Comparison of ENCODE assay signal across 12 mouse cellular contexts in the genomic region with DNA sequence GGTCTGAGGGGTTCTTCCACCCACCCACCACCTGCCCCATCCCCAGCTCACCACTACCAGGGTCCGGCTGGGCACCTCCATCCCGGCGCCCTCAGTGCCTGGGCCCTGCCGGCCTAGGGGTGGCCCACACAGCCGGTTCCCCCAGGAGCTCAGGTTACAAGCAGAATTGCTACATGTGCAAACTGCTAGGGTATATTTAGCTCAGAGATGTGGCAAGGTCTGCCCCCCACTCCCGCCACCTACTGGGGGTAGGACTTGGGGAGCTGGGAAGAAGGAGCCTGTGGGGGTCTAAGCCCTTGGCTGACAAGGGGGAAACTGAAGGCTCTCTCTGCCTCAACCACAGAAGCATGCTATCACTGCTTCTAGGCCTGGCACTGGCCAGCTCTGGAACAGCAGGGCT. TPM values are rescaled to one million over a fixed set of nuclear protein-coding genes. Genes with fewer than 3 reads are reported as not detected.
DNase-seq lines count a peak whose midpoint lies in the region; ATAC-seq lines count a peak whose summit lies in the region.
"Had no signal": no experiment of that assay in that cellular context is flagged by ENCODE, and none has a peak within 500 bp of the region (broad histone marks: within the 10 kb centered on the region; RNA-seq: fewer than 3 reads in every experiment).

No protein-coding gene starts in this region.

- no peak overlapping the region for H3K4me3 ChIP-seq in hindbrain, embryonic 10.5 days
- H3K4me3 ChIP-seq in hindbrain, embryonic 14.5 days (replicated peaks; ENCODE audit: low read length): no peak overlapping the region

- peaks cover 45% of the 10 kb centered on the region for H3K36me3 ChIP-seq in hindbrain, embryonic 10.5 days
- peaks cover 56% of the 10 kb centered on the region for H3K36me3 ChIP-seq in hindbrain, embryonic 14.5 days (replicated peaks; ENCODE audit: control insufficient read depth, insufficient read depth)

- no peak for DNase-seq in hindbrain, embryonic 10.5 days (ENCODE audit: low spot score)
- DNase-seq in hindbrain, embryonic 14.5 days (ENCODE audit: low spot score): no peak
- DNase-seq in right cerebral cortex, postnatal 14 days: peak; percentile 5
- DNase-seq in right cerebral cortex, postnatal 4 days: no peak
- peak; percentile 36 to 45 for DNase-seq in gastrocnemius, postnatal 36 days
- DNase-seq in skeletal muscle tissue, adult 2 months (ENCODE audit: low read depth, low spot score): peak; percentile 81
- DNase-seq in adrenal gland, adult (ENCODE audit: inconsistent age in 2 of 2, low spot score in 1 of 2): no peak
- no peak for DNase-seq in left cerebral cortex, postnatal 10 days (ENCODE audit: extremely low spot score in 1 of 2, low spot score in 2 of 2)
- DNase-seq: cerebellum, postnatal 36 days; kidney, adult 9 months had no signal

- 70% methylated on average over 6 of the region's 6 CpGs for WGBS in hindbrain, embryonic 10.5 days
- 70% methylated on average over 6 of the region's 6 CpGs for WGBS in hindbrain, embryonic 14.5 days

- intact Hi-C loops in gastrocnemius, postnatal 36 days (cut with DNase I): no loop called here
- intact Hi-C loops in left cerebral cortex, postnatal 10 days (cut with DNase I): no loop called here

- no peak overlapping the region for H3K4me2 ChIP-seq in hindbrain, embryonic 14.5 days (replicated peaks)

- no peak overlapping the region for H3K9ac ChIP-seq in hindbrain, embryonic 14.5 days

- peaks cover 53% of the 10 kb centered on the region for H3K4me1 ChIP-seq in hindbrain, embryonic 10.5 days (replicated peaks)
- peaks cover 28% of the 10 kb centered on the region for H3K4me1 ChIP-seq in hindbrain, embryonic 14.5 days (replicated peaks; ENCODE audit: control insufficient read depth, insufficient read depth, low read length)

- H3K9me3 ChIP-seq in hindbrain, embryonic 10.5 days: no peaks in the 10 kb centered on the region
- H3K9me3 ChIP-seq in hindbrain, embryonic 14.5 days (ENCODE audit: control insufficient read depth, low read length): no peaks in the 10 kb centered on the region

- peaks cover 23% of the 10 kb centered on the region for H3K27me3 ChIP-seq in hindbrain, embryonic 10.5 days (ENCODE audit: insufficient read depth, poor library complexity, severe bottlenecking)
- H3K27me3 ChIP-seq in hindbrain, embryonic 14.5 days (ENCODE audit: control insufficient read depth, insufficient read depth, low read length): no peaks in the 10 kb centered on the region

- H3K27ac ChIP-seq in hindbrain, embryonic 10.5 days: 0 out of 2 replicates have a peak overlapping the region, but pooled peaks have one; percentile 6
- H3K27ac ChIP-seq in hindbrain, embryonic 14.5 days: no peak overlapping the region

- no peak for ATAC-seq in hindbrain, embryonic 14.5 days (ENCODE audit: low FRiP score)

RNA-seq across cellular contexts. Expression of gene Cacnb1, which starts 4.6 kb away (rescaled TPM):
- polyA plus RNA-seq in hindbrain, embryonic 10.5 days (2016; fragmentation: Nextera tagmentation; extraction: Ambion mirVana): 7.6 and 22.9 TPM in 2 replicates
- polyA plus RNA-seq in hindbrain, embryonic 14.5 days (2014; fragmentation: Nextera tagmentation; extraction: Ambion mirVana): 40.0 and 40.3 TPM in 2 replicates
- 100 to 1,000 TPM; 215 to 243 TPM for total RNA-seq in gastrocnemius, postnatal 36 days (2021)
- total RNA-seq in left cerebral cortex, postnatal 10 days (2021): 100 to 1,000 TPM; 118 to 121 TPM

RNA-seq across cellular contexts. Expression of gene Rpl19, which starts 8.3 kb away (rescaled TPM):
- 1,011 and 1,145 TPM in 2 replicates for polyA plus RNA-seq in hindbrain, embryonic 10.5 days (2016; fragmentation: Nextera tagmentation; extraction: Ambion mirVana)
- polyA plus RNA-seq in hindbrain, embryonic 14.5 days (2014; fragmentation: Nextera tagmentation; extraction: Ambion mirVana): 614 and 694 TPM in 2 replicates
- 100 to 1,000 TPM; 368 to 452 TPM for total RNA-seq in gastrocnemius, postnatal 36 days (2021)
- total RNA-seq in left cerebral cortex, postnatal 10 days (2021): 100 to 1,000 TPM; 571 to 605 TPM

RNA-seq across cellular contexts. Expression of gene Arl5c, which starts 22.2 kb away (rescaled TPM):
- polyA plus RNA-seq in hindbrain, embryonic 10.5 days (2016; fragmentation: Nextera tagmentation; extraction: Ambion mirVana): 13.3 and 16.2 TPM in 2 replicates
- 6.5 and 11.0 TPM in 2 replicates for polyA plus RNA-seq in hindbrain, embryonic 14.5 days (2014; fragmentation: Nextera tagmentation; extraction: Ambion mirVana)
- under 1 TPM; 0.32 to 0.79 TPM for total RNA-seq in gastrocnemius, postnatal 36 days (2021)
- total RNA-seq in left cerebral cortex, postnatal 10 days (2021): 1 to 10 TPM; 2.6 to 3.7 TPM

RNA-seq across cellular contexts. Expression of gene Plxdc1, which starts 32.0 kb away (rescaled TPM):
- polyA plus RNA-seq in hindbrain, embryonic 10.5 days (2016; fragmentation: Nextera tagmentation; extraction: Ambion mirVana): 0.11 and 0.24 TPM in 2 replicates
- polyA plus RNA-seq in hindbrain, embryonic 14.5 days (2014; fragmentation: Nextera tagmentation; extraction: Ambion mirVana): 0.90 and 1.1 TPM in 2 replicates
- 1 to 10 TPM; 2.8 to 3.7 TPM for total RNA-seq in gastrocnemius, postnatal 36 days (2021)
- 1 to 10 TPM; 5.9 to 8.3 TPM for total RNA-seq in left cerebral cortex, postnatal 10 days (2021)

RNA-seq across cellular contexts. Expression of gene Stac2, which starts 35.0 kb away (rescaled TPM):
- 1.1 and 1.5 TPM in 2 replicates for polyA plus RNA-seq in hindbrain, embryonic 10.5 days (2016; fragmentation: Nextera tagmentation; extraction: Ambion mirVana)
- 6.7 and 7.3 TPM in 2 replicates for polyA plus RNA-seq in hindbrain, embryonic 14.5 days (2014; fragmentation: Nextera tagmentation; extraction: Ambion mirVana)
- under 1 TPM; 0.07 to 0.15 TPM for total RNA-seq in gastrocnemius, postnatal 36 days (2021)
- 10 to 100 TPM; 15.3 to 17.7 TPM for total RNA-seq in left cerebral cortex, postnatal 10 days (2021)
- total RNA-seq: liver, adult 2 months; MEL had no signal
- polyA plus RNA-seq: liver, adult 2 months had no signal

Comparison
In these comparisons a context has a peak if more than half of its experiments do, and no peak if none do; other contexts are left out.
1. DNase-seq: peak in right cerebral cortex, postnatal 14 days (single experiment), gastrocnemius, postnatal 36 days (2 of 2) and skeletal muscle tissue, adult 2 months (single experiment); none in hindbrain, embryonic 10.5 days (single experiment), hindbrain, embryonic 14.5 days (single experiment), right cerebral cortex, postnatal 4 days (single experiment), adrenal gland, adult (0 of 2) and left cerebral cortex, postnatal 10 days (0 of 2).